Mouse (Mus musculus) embryonic fibroblast, embryonic 13.5 days (primary cell): Measurements from ENCODE around the gene Mlh3.

Source experiments
- CTCF ChIP-seq: IDR thresholded peaks from 2 replicates; pipeline ENCODE4 v1.5.1; 2011; ENCODE audit warnings: mild to moderate bottlenecking, control low read depth, low read length, moderate library complexity, borderline replicate concordance; ENCODE audit not compliant: insufficient read depth
- POLR2A ChIP-seq: IDR thresholded peaks from 2 replicates; pipeline ENCODE4 v1.6.1; 2011; ENCODE audit warnings: low read depth, mild to moderate bottlenecking, control low read depth, low read length, moderate library complexity

GRCm38 (mm10) chr12:85270319-85270718, at the start of gene Mlh3:
- TF ChIP-seq CTCF (peak; percentile 34; the same call in 1 of the 2 replicates), POLR2A (peak; percentile 79)
